Mouse (Mus musculus) liver, embryonic 14.5 days (tissue): ENCODE measurements around the gene Clybl. TPM values are rescaled to one million over a fixed set of nuclear protein-coding genes. Genes with fewer than 3 reads are reported as not detected.

ENCODE experiments used
- ATAC-seq: fragments of 200-750 bp; cut with Nextera tagmentation; 2 replicates; pipeline ENCODE4 v1.8.0; 2017; ENCODE audit warnings: moderate number of reproducible peaks, mild to moderate bottlenecking, moderate library complexity; ENCODE audit not compliant: insufficient read depth
- DNase-seq, 3 experiments: peaks; one replicate each; pipeline ENCODE4 v3.0.0-alpha.2; 2012 to 2013; ENCODE audit warnings: low read depth in 3 of 3, low spot score in 3 of 3
- H3K27ac ChIP-seq: fragments of 300-500 bp; sonication (generic); 2 replicates; pipeline ENCODE4 v1.5.1; 2014; ENCODE audit warnings: moderate library complexity, mild to moderate bottlenecking, control low read depth, inconsistent platforms
- H3K27me3 ChIP-seq: fragments of 300-500 bp; sonication (generic); 2 replicates; pipeline ENCODE4 v1.6.1; 2014; ENCODE audit warnings: mild to moderate bottlenecking, low read length, moderate library complexity; ENCODE audit not compliant: control insufficient read depth, insufficient read depth
- H3K36me3 ChIP-seq: fragments of 300-500 bp; sonication (generic); replicated peaks from 2 replicates; pipeline ENCODE4 v1.6.1; 2014; ENCODE audit warnings: low read depth; ENCODE audit not compliant: control insufficient read depth, insufficient read depth
- H3K4me1 ChIP-seq, 2 experiments: fragments of 200-500 bp in 1 of 2; fragments of 300-500 bp in 1 of 2; sonication (generic) in 1 of 2; replicated peaks; 2 replicates each; pipeline ENCODE4 v1.6.1; 2012 to 2014; ENCODE audit warnings: antibody characterized with exemption in 1 of 2, inconsistent platforms in 1 of 2, low read length in 1 of 2; ENCODE audit not compliant: control insufficient read depth in 2 of 2, insufficient read depth in 2 of 2
- H3K4me2 ChIP-seq: fragments of 300-500 bp; sonication (generic); 2 replicates; pipeline ENCODE4 v1.6.1; 2014; ENCODE audit warnings: low read depth, mild to moderate bottlenecking, control low read depth, moderate library complexity
- H3K4me3 ChIP-seq, 2 experiments: fragments of 200-500 bp in 1 of 2; fragments of 300-500 bp in 1 of 2; sonication (generic) in 1 of 2; 2 replicates each; pipeline ENCODE4 v1.5.1; 2012 to 2014; ENCODE audit warnings: low read depth in 2 of 2, low read length in 2 of 2, mild to moderate bottlenecking in 2 of 2, control low read depth in 1 of 2, inconsistent platforms in 1 of 2, moderate library complexity in 1 of 2; ENCODE audit not compliant: insufficient read depth in 1 of 2
- H3K9ac ChIP-seq: fragments of 300-500 bp; sonication (generic); replicated peaks from 2 replicates; pipeline ENCODE4 v1.6.1; 2014; ENCODE audit warnings: mild to moderate bottlenecking, control low read depth, moderate library complexity
- H3K9me3 ChIP-seq: fragments of 300-500 bp; sonication (generic); 2 replicates; pipeline ENCODE4 v1.6.1; 2016; ENCODE audit warnings: low read length, mixed read lengths; ENCODE audit not compliant: control insufficient read depth
- CTCF ChIP-seq: IDR thresholded peaks from 2 replicates; pipeline ENCODE4 v1.5.1; 2016; ENCODE audit warnings: antibody characterized with exemption, low read depth, control low read depth
- EP300 ChIP-seq: IDR thresholded peaks from 2 replicates; pipeline ENCODE4 v1.6.1; 2016; ENCODE audit warnings: antibody characterized with exemption, low read depth
- WGBS: fragments of 180-500 bp; shearing (Covaris S2); extraction: QIAGEN DNeasy Blood & Tissue Kit; methylation state at CpG from one replicate; pipeline ENCODE4 v1.1.7; 2014; ENCODE audit not compliant: insufficient replicate concordance; 5-methylcytosine and 5-hydroxymethylcytosine counted together
- polyA plus RNA-seq, 2 experiments: library from polyadenylated mRNA; depleted of rRNA in 1 of 2; stranded (reverse) in 1 of 2; unstranded in 1 of 2; fragments of >200 nt; fragmentation: Nextera tagmentation in 1 of 2; extraction: Ambion mirVana in 1 of 2; gene quantifications; 2 replicates each; pipeline versions ENCODE4 v1.2.1 to v1.2.3; 2012 to 2014

Clybl gene
- polyA plus RNA-seq, 2 experiments = 15.6 to 28.9 TPM

DNA sequence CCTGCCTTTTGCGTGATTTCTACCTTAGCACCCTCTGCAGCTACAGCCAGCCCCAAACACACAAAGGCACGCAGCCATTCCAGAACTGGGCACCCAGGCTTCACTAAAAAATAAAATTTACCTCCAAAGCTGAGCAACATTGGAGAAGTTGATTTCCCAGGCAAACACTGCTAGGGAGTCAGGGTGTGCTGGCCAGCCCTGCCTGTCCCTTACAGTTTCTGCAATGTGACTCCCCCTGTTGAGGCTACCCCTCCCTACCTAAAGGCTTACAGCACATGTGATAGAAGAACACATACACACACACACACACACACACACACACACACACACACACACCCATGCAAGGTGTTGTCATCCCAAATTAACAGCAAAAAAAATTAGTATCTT is 232.0 kb downstream of the Clybl start:
- 51% methylated on average over 2 of the region's 2 CpGs for WGBS
- no peaks in the 10 kb centered on the region for H3K4me1 ChIP-seq
- H3K36me3 ChIP-seq = no peaks in the 10 kb centered on the region
- H3K9ac ChIP-seq = no peak overlapping the region
- DNase-seq (no peak), ATAC-seq (no peak)
- H3K27me3 ChIP-seq = no peaks in the 10 kb centered on the region
- H3K4me2 ChIP-seq = no peak overlapping the region
- H3K4me3 ChIP-seq = no peak overlapping the region
- H3K27ac ChIP-seq = no peak overlapping the region
- no peaks in the 10 kb centered on the region for H3K9me3 ChIP-seq
- TF ChIP-seq EP300 (no peak), CTCF (no peak)

- Histone ChIP-seq H3K27me3 (no peaks in the 10 kb centered on the region), H3K4me3 (no peak overlapping the region), H3K4me1 (no peaks in the 10 kb centered on the region), H3K36me3 (no peaks in the 10 kb centered on the region), H3K27ac (no peak overlapping the region), H3K9ac (no peak overlapping the region), H3K4me2 (no peak overlapping the region), H3K9me3 (no peaks in the 10 kb centered on the region)
- TF ChIP-seq CTCF (no peak), EP300 (no peak)
- 76% methylated on average over 2 of the region's 2 CpGs for WGBS
- ATAC-seq (no peak), DNase-seq (no peak)
Observed at GRCm38 (mm10) chr14:122414786-122415185, 233.3 kb downstream of the Clybl start.

DNA sequence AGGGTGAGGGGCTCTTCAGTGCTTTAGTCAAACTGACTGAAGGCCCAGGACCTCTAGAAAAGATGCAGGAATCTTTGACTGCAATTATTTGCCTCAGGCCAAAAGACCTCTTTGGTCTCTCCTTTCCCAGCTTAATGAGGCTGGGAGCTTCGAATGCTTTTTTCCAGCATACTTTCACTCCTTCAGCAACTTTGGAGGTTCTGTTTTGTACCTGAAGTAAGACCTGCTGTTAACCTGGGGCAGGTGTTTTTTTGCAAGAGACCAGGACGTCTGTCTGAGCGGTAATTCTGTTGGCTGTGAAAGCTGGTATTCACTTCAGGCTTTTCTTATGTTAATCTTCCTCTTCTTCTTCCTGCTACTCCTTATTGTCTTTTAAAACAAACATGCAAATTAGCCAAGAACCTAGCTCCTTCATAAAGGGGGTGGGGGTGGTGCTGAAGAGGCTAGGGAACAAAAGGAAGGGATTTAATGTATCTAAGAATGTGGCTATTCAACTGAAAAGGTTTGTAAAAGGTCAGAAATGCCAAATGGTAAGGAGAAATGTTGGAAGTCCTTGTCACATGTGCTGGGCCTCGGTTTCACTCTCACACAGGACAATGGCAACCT is 234.8 kb downstream of the Clybl start:
- Histone ChIP-seq H3K4me1 (no peaks in the 10 kb centered on the region), H3K4me3 (no peak overlapping the region), H3K4me2 (no peak overlapping the region), H3K36me3 (no peaks in the 10 kb centered on the region), H3K9me3 (no peaks in the 10 kb centered on the region), H3K9ac (no peak overlapping the region), H3K27me3 (no peaks in the 10 kb centered on the region), H3K27ac (no peak overlapping the region)
- DNase-seq = no peak
- ATAC-seq = no peak
- TF ChIP-seq CTCF (no peak), EP300 (no peak)
- 36% methylated on average over 4 of the region's 4 CpGs for WGBS

DNA sequence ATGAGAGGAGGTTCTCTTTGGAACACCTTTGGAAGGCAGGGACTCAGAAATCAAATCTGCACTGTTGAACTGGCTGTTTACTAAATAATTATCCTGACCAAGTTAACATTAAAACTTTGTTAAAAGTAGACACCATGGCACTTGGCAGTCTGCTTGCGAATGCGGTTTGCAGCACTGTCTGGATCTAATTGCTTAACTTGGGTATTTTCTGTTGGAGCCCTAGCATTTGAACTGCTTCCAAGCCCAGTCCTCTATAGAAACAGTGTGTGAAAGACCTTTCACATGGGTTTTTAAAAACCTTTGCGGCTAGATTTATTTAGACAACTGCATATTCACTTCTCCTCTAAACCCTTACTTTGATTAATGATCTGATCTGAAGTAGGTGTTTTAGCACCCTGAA is 242.9 kb downstream of the Clybl start:
- ATAC-seq (no peak), DNase-seq (no peak)
- no peak overlapping the region for H3K4me3 ChIP-seq
- no peak overlapping the region for H3K27ac ChIP-seq
- no peak overlapping the region for H3K4me2 ChIP-seq
- no peaks in the 10 kb centered on the region for H3K9me3 ChIP-seq
- H3K36me3 ChIP-seq = no peaks in the 10 kb centered on the region
- 82% methylated on average over 3 of the region's 3 CpGs for WGBS
- no peak overlapping the region for H3K9ac ChIP-seq
- no peaks in the 10 kb centered on the region for H3K27me3 ChIP-seq
- TF ChIP-seq CTCF (no peak), EP300 (no peak)
- H3K4me1 ChIP-seq = no peaks in the 10 kb centered on the region

- Histone ChIP-seq H3K4me1 (no peaks in the 10 kb centered on the region), H3K27ac (no peak overlapping the region), H3K9ac (no peak overlapping the region), H3K36me3 (no peaks in the 10 kb centered on the region), H3K27me3 (no peaks in the 10 kb centered on the region), H3K9me3 (no peaks in the 10 kb centered on the region), H3K4me3 (no peak overlapping the region), H3K4me2 (no peak overlapping the region)
- 46% methylated on average over 10 of the region's 10 CpGs for WGBS
- DNase-seq (no peak), ATAC-seq (no peak)
- no peak for TF ChIP-seq CTCF
- TF ChIP-seq EP300 = no peak
Observed at GRCm38 (mm10) chr14:122426529-122427203, 245.2 kb downstream of the Clybl start.
